Mouse (Mus musculus): ENCODE measurements around the gene Golph3l. TPM values are rescaled to one million over a fixed set of nuclear protein-coding genes. Genes with fewer than 3 reads are reported as not detected.
"Not testable (repeated sequence)": the region's sequence is repeated elsewhere in the genome, so short reads cannot be mapped to it uniquely, and the experiment has no call there.

The Golph3l gene
- total RNA-seq, 2 experiments from 2014 or later: 93.1 to 104 TPM

DNA sequence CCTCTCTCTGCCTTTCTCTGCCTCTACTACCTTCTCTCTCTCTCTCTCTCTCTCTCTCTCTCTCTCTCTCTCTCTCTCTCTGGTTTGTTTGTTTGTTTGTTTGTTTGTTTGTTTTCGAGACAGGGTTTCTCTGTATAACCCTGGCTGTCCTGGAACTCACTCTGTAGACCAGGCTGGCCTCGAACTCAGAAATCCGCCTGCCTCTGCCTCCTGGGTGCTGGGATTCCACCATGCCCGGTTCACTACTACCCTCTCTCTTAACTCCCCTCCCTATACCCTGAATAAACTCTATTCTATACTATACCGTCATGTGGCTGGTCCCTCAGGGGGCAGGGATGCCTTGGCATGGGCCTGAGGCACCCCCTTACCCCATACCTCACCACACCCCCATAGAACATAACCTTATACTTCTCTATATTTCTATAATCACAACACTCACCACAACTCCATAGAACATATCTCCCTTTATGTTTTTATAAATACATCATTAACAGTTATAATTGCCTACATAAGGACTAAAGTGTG is 35.3 kb downstream of the Golph3l start:
- not testable (repeated sequence) for ATAC-seq (replicated peaks; ENCODE audit: low FRiP score, poor library complexity, severe bottlenecking)

DNA sequence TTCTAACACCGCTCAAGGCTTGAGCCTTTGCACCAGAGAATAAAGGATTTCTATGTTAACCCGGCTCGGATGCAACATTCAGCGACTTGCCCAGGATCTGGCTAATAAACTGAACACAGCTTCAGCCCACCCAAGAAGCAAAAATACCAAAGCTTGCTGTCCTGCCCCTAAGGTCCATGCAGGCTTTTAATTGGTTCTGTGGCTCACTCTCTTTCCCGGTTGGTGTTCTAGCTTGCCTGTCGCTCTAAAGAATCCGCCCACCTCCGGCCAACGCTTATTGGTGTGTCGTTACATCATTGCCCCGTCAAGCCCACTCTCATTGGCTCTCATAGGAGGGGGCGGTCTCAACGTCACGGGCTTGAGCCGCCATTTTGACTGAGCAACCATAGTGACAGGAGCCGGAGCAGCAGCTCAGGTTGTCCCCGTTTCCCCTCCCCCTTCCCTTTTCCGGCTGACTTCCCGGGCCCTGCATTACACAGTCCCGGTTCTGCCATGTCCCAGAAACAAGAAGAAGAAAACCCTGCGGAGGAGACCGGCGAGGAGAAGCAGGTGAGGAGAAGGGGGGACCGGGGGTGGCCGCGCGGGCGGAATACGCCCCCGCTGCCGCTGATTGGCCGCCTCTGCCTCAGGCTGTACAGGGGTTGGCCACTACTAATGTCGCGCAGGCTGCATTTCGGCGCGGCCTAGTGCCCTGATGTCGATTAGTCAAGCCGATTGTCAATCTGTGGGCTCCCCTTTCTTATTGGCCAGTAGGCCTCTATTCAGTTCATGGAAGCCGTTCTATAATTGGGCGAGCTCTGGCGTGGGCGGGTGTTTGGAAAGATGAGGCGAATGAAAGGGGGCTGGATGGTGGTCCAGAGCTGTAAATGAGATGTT is 36.1 kb downstream of the Golph3l start, which contains the start of gene Ensa:
Ensa (plus strand) TSS at position 366 of the 876 bp plus-strand sequence.
- ATAC-seq (replicated peaks; ENCODE audit: low FRiP score, poor library complexity, severe bottlenecking): peak; percentile 92

- ATAC-seq (replicated peaks; ENCODE audit: low FRiP score, poor library complexity, severe bottlenecking): no peak
Observed at GRCm38 (mm10) chr3:95627763-95628162, 39.0 kb downstream of the Golph3l start.

DNA sequence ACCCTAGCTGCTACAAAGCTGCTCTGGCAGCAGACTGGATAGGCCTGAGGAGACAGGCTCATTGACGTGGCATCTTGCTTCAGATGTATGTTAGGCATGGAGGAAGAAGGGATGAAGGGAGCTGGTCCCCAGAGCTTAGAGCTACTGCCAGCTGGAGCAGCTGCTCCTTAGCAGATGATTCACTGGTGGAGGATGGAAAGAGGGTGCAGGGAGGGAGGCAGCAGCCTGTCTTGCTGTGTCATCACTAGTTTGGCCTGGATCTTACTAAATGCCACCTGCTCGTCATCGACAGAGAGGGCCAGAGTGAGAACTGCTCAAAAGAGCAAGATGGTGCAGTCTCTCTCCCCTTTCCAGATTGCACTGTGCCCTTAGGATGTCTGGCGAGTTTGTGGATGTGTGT is 41.0 kb downstream of the Golph3l start:
- ATAC-seq (replicated peaks; ENCODE audit: low FRiP score, poor library complexity, severe bottlenecking): no peak

- no peak for ATAC-seq (replicated peaks; ENCODE audit: low FRiP score, poor library complexity, severe bottlenecking)
Observed at GRCm38 (mm10) chr3:95630856-95631255, 42.1 kb downstream of the Golph3l start.

DNA sequence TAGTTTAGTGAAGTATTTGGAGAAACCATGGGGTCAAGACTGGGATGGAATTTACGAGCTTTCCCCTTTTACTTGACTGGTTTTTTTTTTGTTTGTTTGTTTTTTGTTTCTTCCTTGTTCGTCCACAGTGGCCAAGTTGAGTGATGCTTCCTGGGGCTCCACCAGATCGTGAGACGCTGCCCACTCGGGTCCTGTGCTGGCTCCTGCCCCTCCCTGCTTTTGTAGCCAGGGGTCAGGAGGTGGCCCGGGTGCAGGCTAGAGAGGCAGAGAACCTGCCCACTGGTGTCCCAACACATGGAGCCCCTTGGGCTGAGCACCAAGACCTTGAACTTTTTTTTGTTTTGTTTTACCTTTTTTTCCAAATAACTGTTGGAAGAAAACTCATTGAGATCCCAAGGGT is 42.6 kb downstream of the Golph3l start:
- no peak for ATAC-seq (replicated peaks; ENCODE audit: low FRiP score, poor library complexity, severe bottlenecking)

DNA sequence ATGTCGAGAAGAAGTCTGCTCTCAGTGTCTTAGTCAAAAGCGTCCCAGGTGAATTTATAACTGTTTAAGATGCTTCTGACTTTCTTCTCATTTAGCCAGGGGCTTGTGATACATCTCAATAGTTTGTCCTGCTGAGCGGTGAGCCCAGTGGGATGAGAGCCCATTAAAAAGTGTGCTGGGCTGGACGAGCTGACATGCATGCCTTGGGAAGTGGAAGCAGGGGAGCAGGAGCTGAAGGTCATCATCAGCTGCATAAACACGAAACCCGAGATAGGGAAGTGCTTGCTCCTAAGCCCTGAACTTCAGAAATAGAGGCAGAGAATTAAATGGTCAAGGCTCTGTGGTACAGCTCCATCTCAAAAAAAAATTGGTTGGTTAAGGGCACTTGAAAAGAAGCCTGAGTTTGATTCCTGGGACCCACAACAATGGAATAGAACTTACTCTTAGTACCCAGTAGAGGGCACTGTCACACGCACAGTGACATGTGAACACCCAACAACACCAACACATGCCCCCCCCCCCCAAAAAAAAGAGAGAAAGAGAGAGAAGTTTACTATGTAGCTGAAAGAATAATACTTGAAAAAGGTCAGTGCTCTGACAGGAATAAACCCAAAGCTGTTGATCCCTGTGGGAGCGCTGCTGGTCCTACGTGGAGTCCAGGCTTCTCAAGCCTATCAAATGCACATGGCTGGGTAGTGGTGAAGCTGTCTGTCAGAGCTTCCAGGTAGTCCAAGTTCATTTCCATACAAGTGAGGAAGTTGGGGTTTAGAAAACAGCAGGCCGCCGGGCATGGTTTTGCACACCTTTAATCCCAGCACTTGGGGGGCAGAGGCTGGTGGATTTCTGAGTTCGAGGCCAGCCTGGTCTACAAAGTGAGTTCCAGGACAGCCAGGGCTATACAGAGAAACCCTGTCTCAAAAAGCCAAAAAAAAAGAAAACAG is 44.2 kb downstream of the Golph3l start:
- ATAC-seq (replicated peaks; ENCODE audit: low FRiP score, poor library complexity, severe bottlenecking): 0 out of 2 replicates have a peak, but pooled peaks have one; percentile 47

- ATAC-seq (replicated peaks; ENCODE audit: low FRiP score, poor library complexity, severe bottlenecking): no peak
Observed at GRCm38 (mm10) chr3:95635636-95636035, 46.9 kb downstream of the Golph3l start.

DNA sequence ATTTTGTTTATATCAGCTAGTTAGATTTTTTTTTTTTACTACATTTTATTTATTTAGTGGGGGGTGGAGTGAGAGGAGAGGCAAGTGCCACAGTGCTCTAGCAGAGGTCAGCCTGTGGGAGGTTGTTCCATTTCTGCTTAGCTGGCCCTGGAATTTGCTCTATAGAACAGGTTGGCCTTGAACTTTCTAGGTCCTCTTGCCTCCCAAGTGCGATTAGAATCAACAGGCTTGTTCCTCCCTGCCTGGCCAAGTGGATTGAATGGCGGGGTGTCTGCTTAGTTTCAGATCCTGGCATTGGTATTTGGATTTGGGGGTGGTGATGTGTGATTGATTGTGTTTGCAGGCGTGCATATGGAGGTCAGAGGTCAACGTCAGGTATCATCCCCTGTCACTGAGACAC is 47.3 kb downstream of the Golph3l start:
- ATAC-seq (replicated peaks; ENCODE audit: low FRiP score, poor library complexity, severe bottlenecking): no peak

GRCm38 (mm10) chr3:95639694-95640093 is 51.0 kb downstream of the Golph3l start:
- ATAC-seq (replicated peaks; ENCODE audit: low FRiP score, poor library complexity, severe bottlenecking): no peak

DNA sequence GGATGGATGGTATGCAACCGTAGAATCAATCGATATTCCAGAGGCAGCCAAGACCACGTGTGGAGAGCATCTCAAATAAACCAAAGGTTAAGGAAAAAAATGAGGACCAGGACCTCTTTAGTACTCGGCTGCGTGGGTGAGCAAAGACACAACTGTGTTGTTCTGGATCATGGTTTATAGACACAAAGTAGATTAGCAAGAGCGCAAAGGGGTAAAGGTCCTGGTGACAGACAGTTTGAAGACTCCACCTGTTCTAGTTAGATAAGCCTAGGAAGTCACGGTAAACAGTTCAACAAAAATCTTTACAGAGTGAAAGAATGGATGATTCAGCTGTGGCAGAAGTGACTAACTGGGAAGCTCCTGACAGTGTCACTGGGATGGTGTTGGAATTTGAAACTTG is 54.4 kb downstream of the Golph3l start:
- peak; percentile 48; the same call in 1 of the 2 replicates for ATAC-seq (replicated peaks; ENCODE audit: low FRiP score, poor library complexity, severe bottlenecking)

- ATAC-seq (replicated peaks; ENCODE audit: low FRiP score, poor library complexity, severe bottlenecking): 0 out of 2 replicates have a peak, but pooled peaks have one; percentile 30
Observed at GRCm38 (mm10) chr3:95645313-95646235, 56.8 kb downstream of the Golph3l start.

DNA sequence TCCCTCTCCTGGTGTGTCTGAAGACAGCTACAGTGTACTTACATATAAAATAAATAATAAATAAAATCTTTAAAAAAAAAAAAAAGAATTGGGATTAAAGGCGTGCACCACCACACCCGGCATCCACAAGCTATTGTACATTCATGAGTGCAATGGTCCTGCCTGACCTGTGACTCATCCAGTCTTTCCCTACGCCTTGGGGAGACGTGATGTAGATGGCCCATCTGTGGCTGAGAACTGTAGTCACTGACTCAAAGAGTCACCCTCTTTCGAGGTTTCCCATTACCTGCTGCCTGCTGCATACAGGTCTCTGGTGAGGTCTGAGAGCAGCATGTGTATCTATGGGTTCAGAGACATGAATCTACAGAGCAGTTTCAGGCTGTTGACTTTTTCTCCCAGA is 59.3 kb downstream of the Golph3l start:
- ATAC-seq (replicated peaks; ENCODE audit: low FRiP score, poor library complexity, severe bottlenecking): no peak

DNA sequence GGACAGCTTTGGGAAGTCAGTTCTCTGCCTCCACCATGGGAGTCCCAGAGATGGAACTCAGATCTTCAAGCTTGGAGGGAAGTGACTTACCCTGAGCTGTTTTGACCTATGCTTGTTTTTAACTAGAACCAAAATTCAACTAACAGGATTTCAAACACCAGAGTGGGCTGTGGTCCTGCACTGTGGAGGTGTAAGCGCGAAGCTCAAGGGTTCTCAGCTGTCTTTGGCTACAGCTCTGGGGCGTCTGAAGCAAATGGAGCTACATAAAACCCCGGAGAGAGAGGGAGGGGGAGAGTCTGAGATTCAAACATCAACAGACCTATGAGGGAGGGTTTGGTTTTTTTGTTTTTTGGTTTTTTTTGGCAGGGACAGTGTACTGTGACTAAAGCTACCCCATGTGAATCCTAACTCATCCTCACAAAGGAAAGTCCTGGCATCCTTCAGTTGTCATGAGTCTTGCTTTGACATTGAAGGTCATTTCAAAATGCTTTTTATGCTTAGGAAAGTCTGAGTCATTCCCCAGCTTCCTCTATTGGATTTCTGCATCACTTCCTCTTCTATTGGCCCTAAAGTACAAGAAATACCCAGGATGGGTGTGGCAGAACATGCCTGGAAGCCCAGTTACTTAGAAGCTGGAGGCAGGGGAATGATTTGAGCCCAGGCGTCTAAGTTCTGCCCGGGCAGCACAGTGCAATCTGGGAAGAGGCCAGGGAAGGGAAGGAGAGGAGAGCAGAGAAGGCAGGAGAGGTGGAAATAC is 61.7 kb downstream of the Golph3l start:
- no peak for ATAC-seq (replicated peaks; ENCODE audit: low FRiP score, poor library complexity, severe bottlenecking)

DNA sequence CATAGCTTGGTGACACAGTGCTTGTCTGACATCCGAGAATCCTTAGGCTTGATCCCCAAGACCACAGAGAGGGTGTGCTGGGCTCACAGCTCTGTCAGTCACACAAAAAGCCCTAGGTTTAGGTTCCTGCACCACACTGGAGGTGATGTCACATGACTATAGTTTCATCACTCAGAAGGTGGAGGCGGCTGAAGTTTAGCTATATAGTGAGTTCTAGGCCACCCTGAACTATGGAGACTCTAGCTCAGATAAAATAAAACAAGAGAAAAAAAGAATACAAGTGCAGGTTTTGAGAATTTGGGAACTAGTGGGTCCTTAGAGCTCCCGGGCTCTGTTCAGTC is 62.3 kb downstream of the Golph3l start:
- ATAC-seq (replicated peaks; ENCODE audit: low FRiP score, poor library complexity, severe bottlenecking): no peak

GRCm38 (mm10) chr3:95651391-95652203 is 62.9 kb downstream of the Golph3l start:
- no peak for ATAC-seq (replicated peaks; ENCODE audit: low FRiP score, poor library complexity, severe bottlenecking)

- 0 out of 2 replicates have a peak, but pooled peaks have one; percentile 11 for ATAC-seq (replicated peaks; ENCODE audit: low FRiP score, poor library complexity, severe bottlenecking)
Observed at GRCm38 (mm10) chr3:95652204-95652811, 63.6 kb downstream of the Golph3l start.

All from erythroid progenitor cell, adult 5-6 weeks (primary cell).